Mouse (Mus musculus) embryonic facial prominence, embryonic 10.5 days (tissue): ENCODE results near the gene Gpr37. TPM values are rescaled to one million over a fixed set of nuclear protein-coding genes. Genes with fewer than 3 reads are reported as not detected.

ENCODE experiments used
- DNase-seq: peaks from one replicate; pipeline ENCODE4 v3.0.0-alpha.2; 2017; ENCODE audit warnings: low spot score
- H3K27ac ChIP-seq: fragments of 300-500 bp; sonication (generic); replicated peaks from 2 replicates; pipeline ENCODE4 v1.5.1; 2016; ENCODE audit warnings: mild to moderate bottlenecking
- H3K27me3 ChIP-seq: fragments of 300-500 bp; sonication (generic); replicated peaks from 2 replicates; pipeline ENCODE4 v1.6.1; 2016; ENCODE audit warnings: low read depth, mild to moderate bottlenecking; ENCODE audit not compliant: poor library complexity, severe bottlenecking
- H3K36me3 ChIP-seq: fragments of 300-500 bp; sonication (generic); replicated peaks from 2 replicates; pipeline ENCODE4 v1.6.1; 2016; ENCODE audit warnings: mild to moderate bottlenecking, moderate library complexity
- H3K4me1 ChIP-seq: fragments of 300-500 bp; sonication (generic); 2 replicates; pipeline ENCODE4 v1.6.1; 2016
- H3K4me3 ChIP-seq: fragments of 300-500 bp; sonication (generic); 2 replicates; pipeline ENCODE4 v1.5.1; 2016; ENCODE audit warnings: mild to moderate bottlenecking, moderate library complexity
- H3K9me3 ChIP-seq: fragments of 300-500 bp; sonication (generic); 2 replicates; pipeline ENCODE4 v1.6.1; 2016; ENCODE audit warnings: mild to moderate bottlenecking
- WGBS: fragments of 180-500 bp; shearing (Covaris S2); methylation state at CpG from one replicate; pipeline ENCODE4 v1.1.7; 2016; 5-methylcytosine and 5-hydroxymethylcytosine counted together
- polyA plus RNA-seq: library from polyadenylated mRNA; unstranded; fragments of >200 nt; fragmentation: Nextera tagmentation; extraction: Ambion mirVana; gene quantifications from 2 replicates; pipeline ENCODE4 v1.2.1, GENCODE M21; 2016

Gene Gpr37
- polyA plus RNA-seq, 1 experiment from 2014 or later = 2.0 TPM

DNA sequence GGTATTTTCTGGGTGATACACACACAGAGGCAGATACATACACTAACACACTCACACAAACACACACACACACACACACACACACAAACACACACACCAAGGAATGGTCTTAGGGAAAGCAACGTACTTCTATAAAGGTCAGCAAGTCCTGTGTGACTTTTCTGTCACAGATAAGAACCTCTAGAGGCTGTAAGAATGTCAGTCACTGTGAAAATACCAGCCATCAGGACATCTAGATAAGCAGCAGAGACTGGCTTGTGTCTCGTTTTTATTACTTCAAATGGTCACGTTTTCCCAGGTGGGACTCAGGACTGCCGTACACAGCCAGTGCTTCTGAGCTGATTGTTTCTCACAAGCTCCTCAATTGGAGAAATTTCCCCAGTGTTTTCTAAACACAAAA is 20.4 kb downstream of the Gpr37 start:
- H3K36me3 ChIP-seq = no peaks in the 10 kb centered on the region
- no peak for DNase-seq
- H3K27ac ChIP-seq = no peak overlapping the region
- H3K4me3 ChIP-seq = no peak overlapping the region
- no peaks in the 10 kb centered on the region for H3K9me3 ChIP-seq
- 80% methylated on average over 4 of the region's 4 CpGs for WGBS
- no peaks in the 10 kb centered on the region for H3K27me3 ChIP-seq
- H3K4me1 ChIP-seq = no peaks in the 10 kb centered on the region

DNA sequence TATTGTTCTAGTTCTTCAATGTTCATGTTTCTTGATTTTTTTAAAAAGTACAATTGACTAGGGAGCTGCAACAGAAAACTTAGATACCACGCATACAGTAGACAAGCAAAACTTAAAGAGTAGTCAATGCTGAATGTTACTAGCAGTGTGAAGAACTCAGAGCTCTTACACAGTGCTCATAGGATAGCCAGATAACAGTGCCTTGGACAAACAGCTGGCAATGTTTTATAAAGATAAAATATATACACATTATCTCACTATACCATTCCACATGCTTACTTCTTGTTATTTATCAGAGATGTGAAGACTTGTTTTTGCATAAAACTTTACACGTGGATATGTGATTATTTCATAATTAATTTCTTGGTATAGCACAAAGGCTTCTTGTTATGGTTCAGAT is 26.6 kb downstream of the Gpr37 start:
- no peak for DNase-seq
- H3K4me1 ChIP-seq = no peaks in the 10 kb centered on the region
- no peaks in the 10 kb centered on the region for H3K27me3 ChIP-seq
- WGBS = 87% methylated on average over 2 of the region's 2 CpGs
- H3K27ac ChIP-seq = no peak overlapping the region
- no peak overlapping the region for H3K4me3 ChIP-seq
- H3K36me3 ChIP-seq = no peaks in the 10 kb centered on the region
- H3K9me3 ChIP-seq = no peaks in the 10 kb centered on the region

DNA sequence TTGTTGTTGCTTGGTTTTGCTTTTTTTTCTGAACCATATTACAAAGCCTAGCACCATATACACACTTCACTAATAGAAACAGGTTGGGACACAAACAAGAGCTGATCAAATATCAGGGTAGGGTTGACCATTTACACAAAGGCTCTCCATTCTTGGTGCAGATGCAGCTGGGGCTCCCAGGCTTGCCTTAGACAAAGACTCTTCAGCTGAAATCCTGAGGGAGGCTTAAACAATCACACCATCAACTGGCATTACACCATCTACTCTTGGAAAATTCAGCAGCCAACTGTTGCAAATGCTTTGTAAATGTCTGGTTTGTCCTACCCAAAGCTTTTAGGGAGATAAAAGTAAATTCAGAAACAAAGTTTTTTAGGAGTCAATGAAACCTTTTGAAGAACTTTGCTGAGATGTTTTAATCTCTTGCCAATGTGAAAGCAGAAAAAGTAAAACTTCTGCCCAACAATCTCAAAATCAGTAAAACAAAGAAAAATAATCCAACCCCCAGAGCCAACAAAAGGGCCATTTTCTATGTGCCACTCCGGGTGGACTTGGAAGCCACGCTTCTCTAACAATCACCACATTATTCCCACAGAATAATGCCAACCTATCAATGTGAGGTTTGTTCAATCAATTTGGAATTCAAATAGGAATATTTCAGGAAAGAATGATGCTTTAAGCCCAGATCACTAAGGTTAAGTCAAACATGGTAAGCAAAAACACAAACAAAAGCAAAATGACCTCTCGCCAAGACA is 30.4 kb downstream of the Gpr37 start:
- no peak for DNase-seq

More for the DNA sequence above, 30.4 kb downstream of the Gpr37 start:
- H3K27ac ChIP-seq = no peak overlapping the region
- no peaks in the 10 kb centered on the region for H3K9me3 ChIP-seq
- no peaks in the 10 kb centered on the region for H3K36me3 ChIP-seq
- H3K27me3 ChIP-seq = no peaks in the 10 kb centered on the region
- no peaks in the 10 kb centered on the region for H3K4me1 ChIP-seq
- WGBS = 61% methylated on average over 3 of the region's 3 CpGs
- H3K4me3 ChIP-seq = no peak overlapping the region

Other genes starting within 250 kb of the Gpr37 start
- gene Pot1a, start 118.5 kb upstream of the Gpr37 start, polyA plus RNA-seq = 38.1 and 41.1 TPM in 2 replicates